Mouse (Mus musculus): ENCODE measurements at regions not wholly inside any gene's neighbourhood (a gene's known extent, or its start where the extent isn't known, plus 50 kb on each side); places are given as distances from the start of the nearest gene placed in this dataset.
"Not testable (repeated sequence)": the region's sequence is repeated elsewhere in the genome, so short reads cannot be mapped to it uniquely, and the experiment has no call there.

GRCm38 (mm10) chr5:7719557-7719956, 240.7 kb upstream of the Steap4 start:
- no peak overlapping the region for H3K27ac ChIP-seq (ENCODE audit: insufficient read depth, low read depth, low read length, poor library complexity, severe bottlenecking)
- DNase-seq (ENCODE audit: low read depth, low spot score), result no peak
- no peak overlapping the region for H3K9ac ChIP-seq (ENCODE audit: insufficient read depth, low read depth, low read length, poor library complexity, severe bottlenecking)
- H3K4me1 ChIP-seq (ENCODE audit: control insufficient read depth in 2 of 2, insufficient read depth in 2 of 2, low read length in 2 of 2, poor library complexity in 1 of 2), result no peaks in the 10 kb centered on the region
- in situ Hi-C loops (cut with MboI; ENCODE audit: low sequenced_read_pairs in 2 of 2, unreplicated experiment in 2 of 2), result no loop called here
- H3K4me3 ChIP-seq (ENCODE audit: insufficient read depth in 1 of 2, low read depth in 1 of 2, low read length in 2 of 2, poor library complexity in 1 of 2, severe bottlenecking in 1 of 2), result no peak overlapping the region
- no peaks in the 10 kb centered on the region for H3K9me3 ChIP-seq (ENCODE audit: control insufficient read depth, insufficient read depth, low read depth, low read length)
- H3K36me3 ChIP-seq (ENCODE audit: control insufficient read depth, insufficient read depth, low read length, poor library complexity, severe bottlenecking), result no peaks in the 10 kb centered on the region
- TF ChIP-seq CHD2 (IDR thresholded peaks at IDR 0.05; ENCODE audit: low read depth, low read length) (no peak), HCFC1 (IDR thresholded peaks at IDR 0.05; ENCODE audit: borderline replicate concordance, insufficient read depth, low read length) (no peak), MAFK (IDR thresholded peaks at IDR 0.05; ENCODE audit: insufficient read depth, low read depth, low read length) (no peak), ZNF384 (IDR thresholded peaks at IDR 0.05; ENCODE audit: low read depth, low read length) (no peak), ZC3H11A (IDR thresholded peaks at IDR 0.05; ENCODE audit: borderline replicate concordance, low read depth, low read length) (no peak)

- DNase-seq (ENCODE audit: low read depth, low spot score), result no peak
- Histone ChIP-seq H3K9me3 (ENCODE audit: control insufficient read depth, insufficient read depth, low read depth, low read length) (no peaks in the 10 kb centered on the region), H3K9ac (ENCODE audit: insufficient read depth, low read depth, low read length, poor library complexity, severe bottlenecking) (no peak overlapping the region), H3K4me3 (ENCODE audit: insufficient read depth in 1 of 2, low read depth in 1 of 2, low read length in 2 of 2, poor library complexity in 1 of 2, severe bottlenecking in 1 of 2) (no peak overlapping the region), H3K36me3 (ENCODE audit: control insufficient read depth, insufficient read depth, low read length, poor library complexity, severe bottlenecking) (no peaks in the 10 kb centered on the region), H3K27ac (ENCODE audit: insufficient read depth, low read depth, low read length, poor library complexity, severe bottlenecking) (no peak overlapping the region), H3K4me1 (ENCODE audit: control insufficient read depth in 2 of 2, insufficient read depth in 2 of 2, low read length in 2 of 2, poor library complexity in 1 of 2) (no peaks in the 10 kb centered on the region)
- TF ChIP-seq CHD2 (IDR thresholded peaks at IDR 0.05; ENCODE audit: low read depth, low read length) (no peak), ZNF384 (IDR thresholded peaks at IDR 0.05; ENCODE audit: low read depth, low read length) (no peak), MAFK (IDR thresholded peaks at IDR 0.05; ENCODE audit: insufficient read depth, low read depth, low read length) (no peak), HCFC1 (IDR thresholded peaks at IDR 0.05; ENCODE audit: borderline replicate concordance, insufficient read depth, low read length) (no peak), ZC3H11A (IDR thresholded peaks at IDR 0.05; ENCODE audit: borderline replicate concordance, low read depth, low read length) (no peak)
- in situ Hi-C loops (cut with MboI; ENCODE audit: low sequenced_read_pairs in 2 of 2, unreplicated experiment in 2 of 2), result no loop called here
These were observed 240.2 kb upstream of the Steap4 start for GRCm38 (mm10) chr5:7720061-7720460.

GRCm38 (mm10) chr5:7720688-7721087, 239.6 kb upstream of the Steap4 start:
- no peaks in the 10 kb centered on the region for H3K9me3 ChIP-seq (ENCODE audit: control insufficient read depth, insufficient read depth, low read depth, low read length)
- no peak overlapping the region for H3K4me3 ChIP-seq (ENCODE audit: insufficient read depth in 1 of 2, low read depth in 1 of 2, low read length in 2 of 2, poor library complexity in 1 of 2, severe bottlenecking in 1 of 2)
- H3K36me3 ChIP-seq (ENCODE audit: control insufficient read depth, insufficient read depth, low read length, poor library complexity, severe bottlenecking), result no peaks in the 10 kb centered on the region
- no peak for DNase-seq (ENCODE audit: low read depth, low spot score)
- H3K27ac ChIP-seq (ENCODE audit: insufficient read depth, low read depth, low read length, poor library complexity, severe bottlenecking), result no peak overlapping the region
- no peaks in the 10 kb centered on the region for H3K4me1 ChIP-seq (ENCODE audit: control insufficient read depth in 2 of 2, insufficient read depth in 2 of 2, low read length in 2 of 2, poor library complexity in 1 of 2)
- TF ChIP-seq ZNF384 (IDR thresholded peaks at IDR 0.05; ENCODE audit: low read depth, low read length) (no peak), CHD2 (IDR thresholded peaks at IDR 0.05; ENCODE audit: low read depth, low read length) (no peak), HCFC1 (IDR thresholded peaks at IDR 0.05; ENCODE audit: borderline replicate concordance, insufficient read depth, low read length) (no peak)
- in situ Hi-C loops (cut with MboI; ENCODE audit: low sequenced_read_pairs in 2 of 2, unreplicated experiment in 2 of 2), result no loop called here
- no peak overlapping the region for H3K9ac ChIP-seq (ENCODE audit: insufficient read depth, low read depth, low read length, poor library complexity, severe bottlenecking)

GRCm38 (mm10) chr5:7732566-7732965, 227.7 kb upstream of the Steap4 start:
- DNase-seq (ENCODE audit: low read depth, low spot score), result peak; percentile 51
- H3K9me3 ChIP-seq (ENCODE audit: control insufficient read depth, insufficient read depth, low read depth, low read length); H3K4me3 ChIP-seq (ENCODE audit: insufficient read depth in 1 of 2, low read depth in 1 of 2, low read length in 2 of 2, poor library complexity in 1 of 2, severe bottlenecking in 1 of 2); in situ Hi-C loops (cut with MboI; ENCODE audit: low sequenced_read_pairs in 2 of 2, unreplicated experiment in 2 of 2); H3K36me3 ChIP-seq (ENCODE audit: control insufficient read depth, insufficient read depth, low read length, poor library complexity, severe bottlenecking); H3K9ac ChIP-seq (ENCODE audit: insufficient read depth, low read depth, low read length, poor library complexity, severe bottlenecking); H3K4me1 ChIP-seq (ENCODE audit: control insufficient read depth in 2 of 2, insufficient read depth in 2 of 2, low read length in 2 of 2, poor library complexity in 1 of 2); H3K27ac ChIP-seq (ENCODE audit: insufficient read depth, low read depth, low read length, poor library complexity, severe bottlenecking): not testable (repeated sequence)

- Histone ChIP-seq H3K9me3 (ENCODE audit: control insufficient read depth, insufficient read depth, low read depth, low read length) (no peaks in the 10 kb centered on the region), H3K27ac (ENCODE audit: insufficient read depth, low read depth, low read length, poor library complexity, severe bottlenecking) (no peak overlapping the region), H3K4me1 (ENCODE audit: control insufficient read depth in 2 of 2, insufficient read depth in 2 of 2, low read length in 2 of 2, poor library complexity in 1 of 2) (no peaks in the 10 kb centered on the region), H3K9ac (ENCODE audit: insufficient read depth, low read depth, low read length, poor library complexity, severe bottlenecking) (no peak overlapping the region), H3K4me3 (ENCODE audit: insufficient read depth in 1 of 2, low read depth in 1 of 2, low read length in 2 of 2, poor library complexity in 1 of 2, severe bottlenecking in 1 of 2) (no peak overlapping the region), H3K36me3 (ENCODE audit: control insufficient read depth, insufficient read depth, low read length, poor library complexity, severe bottlenecking) (no peaks in the 10 kb centered on the region)
- TF ChIP-seq MAFK (IDR thresholded peaks at IDR 0.05; ENCODE audit: insufficient read depth, low read depth, low read length) (no peak), ZC3H11A (IDR thresholded peaks at IDR 0.05; ENCODE audit: borderline replicate concordance, low read depth, low read length) (no peak), HCFC1 (IDR thresholded peaks at IDR 0.05; ENCODE audit: borderline replicate concordance, insufficient read depth, low read length) (no peak), CHD2 (IDR thresholded peaks at IDR 0.05; ENCODE audit: low read depth, low read length) (no peak), ZNF384 (IDR thresholded peaks at IDR 0.05; ENCODE audit: low read depth, low read length) (no peak)
- DNase-seq (ENCODE audit: low read depth, low spot score), result no peak
- in situ Hi-C loops (cut with MboI; ENCODE audit: low sequenced_read_pairs in 2 of 2, unreplicated experiment in 2 of 2), result no loop called here
These were observed 180.4 kb upstream of the Steap4 start for GRCm38 (mm10) chr5:7779827-7780226.
